Mouse (Mus musculus) brain, embryonic 14.5 days (tissue): ENCODE data around the gene Itpkc.

Source experiments
- CTCF ChIP-seq: fragments of 200-500 bp; IDR thresholded peaks from 2 replicates; pipeline ENCODE4 v1.5.1; 2012; ENCODE audit warnings: inconsistent platforms, mild to moderate bottlenecking, moderate library complexity, borderline replicate concordance; ENCODE audit not compliant: insufficient read depth, insufficient read length; ENCODE audit errors: extremely low read depth
- POLR2A ChIP-seq: fragments of 200-500 bp; IDR thresholded peaks from 2 replicates; pipeline ENCODE4 v1.6.1; 2012; ENCODE audit warnings: mild to moderate bottlenecking, inconsistent platforms, borderline replicate concordance; ENCODE audit not compliant: poor library complexity, insufficient read depth, insufficient read length, severe bottlenecking; ENCODE audit errors: extremely low read depth

GRCm38 (mm10) chr7:27227676-27228075, 785 bp downstream of the Itpkc start:
- TF ChIP-seq CTCF, result no peak
- no peak for TF ChIP-seq POLR2A
